Mouse (Mus musculus) small intestine, adult 2 months (tissue): ENCODE data around the gene Patj.

Experiments
- CTCF ChIP-seq: fragments of 200-500 bp; IDR thresholded peaks from 2 replicates; pipeline ENCODE4 v1.5.1; 2012; ENCODE audit warnings: low read depth, mild to moderate bottlenecking, control low read depth, inconsistent platforms, low read length, moderate library complexity, mixed read lengths; ENCODE audit not compliant: insufficient replicate concordance, insufficient read length; ENCODE audit errors: extremely low read depth
- POLR2A ChIP-seq: fragments of 200-500 bp; IDR thresholded peaks from 2 replicates; pipeline ENCODE4 v1.6.1; 2012; ENCODE audit warnings: low read depth, mild to moderate bottlenecking, control low read depth, inconsistent platforms, low read length, moderate library complexity

GRCm38 (mm10) chr4:98511296-98511695 lies 115.7 kb downstream of the Patj start:
- no peak for TF ChIP-seq CTCF
- TF ChIP-seq POLR2A = no peak
